Mouse (Mus musculus) hindbrain, embryonic 12.5 days (tissue): Measurements from ENCODE around the gene Fbxo3. TPM values are rescaled to one million over a fixed set of nuclear protein-coding genes. Genes with fewer than 3 reads are reported as not detected.
"Not testable (repeated sequence)": the region's sequence is repeated elsewhere in the genome, so short reads cannot be mapped to it uniquely, and the experiment has no call there.

Experiments
- ATAC-seq: fragments of 200-750 bp; cut with Nextera tagmentation; 2 replicates; pipeline ENCODE4 v1.8.0; 2017; ENCODE audit warnings: moderate TSS enrichment; ENCODE audit not compliant: low FRiP score
- H3K27ac ChIP-seq: fragments of 300-500 bp; sonication (generic); 2 replicates; pipeline ENCODE4 v1.5.1; 2016; ENCODE audit warnings: mild to moderate bottlenecking
- H3K27me3 ChIP-seq: fragments of 300-500 bp; sonication (generic); 2 replicates; pipeline ENCODE4 v1.6.1; 2016; ENCODE audit warnings: mild to moderate bottlenecking
- H3K36me3 ChIP-seq: fragments of 300-500 bp; sonication (generic); 2 replicates; pipeline ENCODE4 v1.6.1; 2016; ENCODE audit warnings: mild to moderate bottlenecking
- H3K4me1 ChIP-seq: fragments of 300-500 bp; sonication (generic); 2 replicates; pipeline ENCODE4 v1.6.1; 2016
- H3K4me2 ChIP-seq: fragments of 300-500 bp; sonication (generic); replicated peaks from 2 replicates; pipeline ENCODE4 v1.6.1; 2016; ENCODE audit warnings: mild to moderate bottlenecking
- H3K4me3 ChIP-seq: fragments of 300-500 bp; sonication (generic); 2 replicates; pipeline ENCODE4 v1.5.1; 2016; ENCODE audit warnings: mild to moderate bottlenecking
- H3K9ac ChIP-seq: fragments of 300-500 bp; sonication (generic); 2 replicates; pipeline ENCODE4 v1.6.1; 2016; ENCODE audit warnings: mild to moderate bottlenecking, moderate library complexity
- H3K9me3 ChIP-seq: fragments of 300-500 bp; sonication (generic); replicated peaks from 2 replicates; pipeline ENCODE4 v1.6.1; 2016; ENCODE audit warnings: mild to moderate bottlenecking
- WGBS: fragments of 180-500 bp; shearing (Covaris S2); methylation state at CpG from one replicate; pipeline ENCODE4 v1.1.7; 2016; 5-methylcytosine and 5-hydroxymethylcytosine counted together
- polyA plus RNA-seq: library from polyadenylated mRNA; unstranded; fragments of >200 nt; fragmentation: Nextera tagmentation; extraction: Ambion mirVana; gene quantifications from 2 replicates; pipeline ENCODE4 v1.2.1, GENCODE M21; 2016

The Fbxo3 gene
- polyA plus RNA-seq, 1 experiment from 2014 or later, result 60.4 TPM

DNA sequence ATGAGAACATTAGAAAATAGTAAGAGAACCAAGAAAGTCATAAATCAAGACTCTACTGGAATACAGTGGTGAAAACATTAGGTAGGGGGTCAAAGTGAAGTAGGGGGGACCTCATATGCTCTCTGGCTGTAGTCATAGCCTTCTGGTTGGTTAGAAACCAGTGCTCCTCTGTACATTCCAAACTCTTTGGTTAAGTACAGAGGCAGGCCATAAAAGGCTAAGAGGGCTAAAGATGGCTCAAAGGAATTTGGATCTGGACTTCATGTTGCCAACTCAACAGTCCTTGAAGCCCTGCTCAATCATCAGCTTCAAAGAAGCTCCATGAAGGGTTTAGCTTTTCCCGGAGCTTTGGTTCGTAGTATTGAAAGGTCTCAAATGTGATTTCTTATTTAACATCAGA lies 81.5 kb downstream of the Fbxo3 start:
- not testable (repeated sequence) for H3K27me3 ChIP-seq, H3K4me1 ChIP-seq, H3K4me3 ChIP-seq, H3K27ac ChIP-seq, H3K36me3 ChIP-seq, H3K4me2 ChIP-seq, H3K9me3 ChIP-seq, ATAC-seq, H3K9ac ChIP-seq
- WGBS, result 89% methylated on average over 2 of the region's 2 CpGs

DNA sequence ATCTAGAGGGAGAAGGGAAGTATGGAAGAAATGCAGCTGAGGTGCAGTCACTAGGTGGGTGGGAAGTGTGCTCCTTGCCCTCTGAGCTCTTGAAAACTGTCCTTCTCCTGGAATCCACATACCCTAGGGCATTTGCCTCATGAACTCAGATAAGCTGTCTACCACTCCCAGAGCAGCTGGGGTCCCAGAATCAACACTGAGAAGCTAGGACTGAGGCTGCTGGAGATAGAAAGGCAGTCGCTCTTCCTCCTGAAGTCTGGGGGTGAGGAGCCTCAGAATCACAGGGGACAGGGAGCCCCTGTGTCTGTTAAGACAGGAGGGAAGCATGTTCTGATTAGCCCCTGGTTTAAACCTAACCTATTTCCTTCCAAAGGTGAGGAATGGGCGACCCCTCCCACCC lies 82.0 kb downstream of the Fbxo3 start:
- WGBS, result 65% methylated on average over 2 of the region's 2 CpGs
- H3K9ac ChIP-seq, result no peak overlapping the region
- ATAC-seq, result no peak
- H3K27ac ChIP-seq, result no peak overlapping the region
- no peaks in the 10 kb centered on the region for H3K27me3 ChIP-seq
- H3K4me2 ChIP-seq, result no peak overlapping the region
- no peaks in the 10 kb centered on the region for H3K4me1 ChIP-seq
- no peaks in the 10 kb centered on the region for H3K36me3 ChIP-seq
- no peaks in the 10 kb centered on the region for H3K9me3 ChIP-seq
- no peak overlapping the region for H3K4me3 ChIP-seq

DNA sequence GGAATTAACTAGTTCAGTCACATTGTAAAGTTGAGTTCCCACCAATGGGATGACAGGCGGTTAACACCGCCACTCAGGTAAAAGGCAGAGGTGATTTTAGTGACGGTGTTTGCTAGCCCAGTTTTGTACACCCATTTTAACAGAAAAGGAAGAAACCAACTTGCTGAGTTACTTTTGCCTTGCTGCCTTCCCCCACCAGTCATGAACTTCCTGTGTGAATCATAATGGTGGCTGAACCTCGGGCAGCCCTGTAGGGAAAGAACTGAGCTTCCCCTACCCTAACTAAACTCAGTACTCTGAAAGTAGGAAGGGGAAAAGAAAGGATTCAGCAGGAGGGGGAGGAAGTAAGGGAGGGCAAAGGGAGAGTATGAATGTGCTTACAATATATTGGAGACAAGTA lies 82.5 kb downstream of the Fbxo3 start:
- no peak for ATAC-seq
- H3K9ac ChIP-seq, result no peak overlapping the region
- H3K4me1 ChIP-seq, result no peaks in the 10 kb centered on the region
- no peaks in the 10 kb centered on the region for H3K27me3 ChIP-seq
- H3K9me3 ChIP-seq, result no peaks in the 10 kb centered on the region
- H3K36me3 ChIP-seq, result no peaks in the 10 kb centered on the region
- H3K27ac ChIP-seq, result no peak overlapping the region
- WGBS, result 96% methylated on average over 4 of the region's 4 CpGs
- no peak overlapping the region for H3K4me2 ChIP-seq
- no peak overlapping the region for H3K4me3 ChIP-seq

DNA sequence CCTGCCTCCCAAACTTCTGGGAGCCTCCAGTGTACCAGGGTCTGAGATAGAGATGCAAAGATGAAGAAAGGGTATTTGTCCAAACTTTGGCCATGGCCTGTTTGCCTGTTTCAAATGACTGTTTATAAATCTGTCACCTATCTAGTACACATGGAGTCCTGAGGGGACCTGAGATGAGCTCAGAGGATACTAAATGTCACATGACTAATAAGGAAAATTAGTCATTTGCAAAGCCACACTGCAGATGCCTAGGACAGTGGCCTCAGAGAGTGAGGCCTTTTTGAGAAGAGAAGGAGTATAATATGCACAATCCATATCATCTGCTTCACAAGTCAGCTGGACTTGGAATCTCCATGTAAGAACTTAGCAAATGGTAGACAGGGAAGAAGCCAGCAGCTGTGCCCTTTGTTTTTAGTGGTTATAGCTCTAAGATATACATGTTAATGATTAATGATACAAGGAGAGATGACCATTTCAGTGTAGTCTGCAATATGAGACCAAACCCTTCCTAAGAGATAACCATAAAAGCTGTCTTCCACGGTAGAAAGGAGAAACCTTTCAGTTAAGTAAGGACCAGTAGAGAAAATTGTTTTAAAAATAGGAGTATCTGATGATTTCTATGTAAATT lies 83.8 kb downstream of the Fbxo3 start:
- H3K4me3 ChIP-seq, H3K4me1 ChIP-seq, ATAC-seq, H3K27ac ChIP-seq, H3K9ac ChIP-seq, H3K4me2 ChIP-seq, H3K9me3 ChIP-seq, H3K27me3 ChIP-seq, H3K36me3 ChIP-seq: not testable (repeated sequence)
- WGBS, result no CpG with 5 or more reads among the region's 1 CpGs

Other genes starting within 250 kb of the Fbxo3 start
- 538 and 571 TPM in 2 replicates for gene Caprin1, start 230.1 kb upstream of the Fbxo3 start, polyA plus RNA-seq
- gene Lmo2, start 69.7 kb upstream of the Fbxo3 start, polyA plus RNA-seq, result 25.6 and 27.2 TPM in 2 replicates
- 2.0 and 2.3 TPM in 2 replicates for gene 4931422A03Rik, start 640 bp downstream of the Fbxo3 start, polyA plus RNA-seq
- gene Gm10912, start 38.1 kb downstream of the Fbxo3 start, polyA plus RNA-seq, result not detected in 2 replicates
- not detected in 2 replicates for gene Gm10799, start 40.8 kb downstream of the Fbxo3 start, polyA plus RNA-seq
- 2.5 and 3.2 TPM in 2 replicates for gene Cd59b, start 42.1 kb downstream of the Fbxo3 start, polyA plus RNA-seq
- gene Cd59a, start 68.1 kb downstream of the Fbxo3 start, polyA plus RNA-seq, result 23.2 and 23.3 TPM in 2 replicates
- gene A930018P22Rik, start 95.0 kb downstream of the Fbxo3 start, polyA plus RNA-seq, result not detected in 2 replicates